Mouse (Mus musculus): Measurements from ENCODE around the gene Atg5.

Atg5 gene

DNA sequence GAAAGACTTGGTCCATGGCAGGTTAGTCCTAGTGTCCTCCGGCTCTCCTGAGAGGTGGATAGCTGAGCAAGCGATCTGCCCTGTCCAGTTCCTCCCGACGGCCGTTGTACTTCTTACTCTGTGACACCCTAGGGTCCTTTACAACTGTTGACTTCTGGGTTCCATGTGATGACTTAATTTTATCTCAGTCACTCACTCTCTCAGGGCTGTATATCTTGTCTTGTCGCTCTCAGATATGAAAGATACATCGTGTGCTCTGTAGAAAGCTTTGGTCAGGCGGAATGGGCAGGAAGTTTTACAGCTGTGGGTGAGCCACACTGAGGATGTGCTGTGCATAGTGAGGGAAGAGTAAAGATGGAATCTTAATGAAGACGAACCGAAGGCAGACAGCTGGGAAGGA is 86.2 kb downstream of the Atg5 start:
- DNase-seq, result no peak

DNA sequence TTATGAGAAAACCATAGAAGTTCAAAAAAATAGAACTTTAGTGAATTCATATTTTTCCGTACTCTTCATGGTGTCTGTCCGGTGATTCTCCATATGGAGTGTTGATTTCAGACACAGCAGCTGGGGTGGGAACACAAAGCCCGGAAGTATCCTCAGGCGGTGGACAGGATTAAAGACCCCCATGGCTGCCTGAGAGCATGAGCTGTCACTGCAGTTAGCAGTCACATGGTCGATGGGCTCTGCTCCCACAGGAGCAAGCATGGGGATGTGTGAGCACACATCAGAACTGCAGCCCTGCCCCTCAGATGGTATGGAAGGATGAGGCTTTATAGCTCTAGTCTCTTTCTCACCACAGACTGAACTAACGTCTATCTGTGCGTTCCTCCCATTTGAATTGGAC is 87.1 kb downstream of the Atg5 start:
- no peak for DNase-seq

DNA sequence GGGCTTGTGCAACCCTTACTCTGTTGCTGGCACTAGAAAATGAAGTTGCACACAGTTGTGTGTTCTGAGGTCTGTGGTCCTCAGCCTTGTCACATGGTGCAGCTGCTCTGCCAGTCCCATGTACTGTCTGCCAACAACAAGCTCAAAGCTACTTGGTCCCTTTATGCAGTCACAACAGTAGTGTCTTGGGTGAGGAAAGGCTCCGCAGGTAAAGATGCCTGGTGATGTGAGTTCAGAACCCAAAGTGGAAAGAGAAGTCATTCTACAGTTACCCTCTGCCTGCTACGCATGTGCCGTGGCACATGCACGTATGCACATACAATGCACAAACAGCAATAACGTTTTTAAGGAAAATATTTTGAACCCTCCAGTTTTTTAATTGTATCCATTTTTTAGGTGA is 88.5 kb downstream of the Atg5 start:
- DNase-seq, result no peak

DNA sequence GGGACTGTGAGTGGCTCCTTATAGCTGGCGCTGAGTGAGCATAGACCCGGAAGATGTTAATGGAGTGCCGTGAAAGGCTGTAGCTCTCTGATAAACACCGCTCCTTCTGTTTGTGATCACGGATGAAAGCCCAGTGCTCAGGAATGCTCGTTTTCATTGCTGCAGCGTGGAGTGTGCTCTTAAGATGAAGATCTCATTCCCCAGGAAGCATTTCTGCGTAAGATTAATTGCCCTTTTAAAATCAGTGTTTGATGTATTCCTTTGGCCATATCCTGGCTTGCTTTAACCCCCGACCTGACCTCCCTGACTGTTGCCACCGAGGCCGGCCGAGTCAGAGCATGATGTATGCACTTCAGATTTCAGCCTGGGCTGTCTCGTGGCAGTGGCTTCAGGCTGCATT is 89.2 kb downstream of the Atg5 start:
- peak; percentile 5 to 31 for DNase-seq

DNA sequence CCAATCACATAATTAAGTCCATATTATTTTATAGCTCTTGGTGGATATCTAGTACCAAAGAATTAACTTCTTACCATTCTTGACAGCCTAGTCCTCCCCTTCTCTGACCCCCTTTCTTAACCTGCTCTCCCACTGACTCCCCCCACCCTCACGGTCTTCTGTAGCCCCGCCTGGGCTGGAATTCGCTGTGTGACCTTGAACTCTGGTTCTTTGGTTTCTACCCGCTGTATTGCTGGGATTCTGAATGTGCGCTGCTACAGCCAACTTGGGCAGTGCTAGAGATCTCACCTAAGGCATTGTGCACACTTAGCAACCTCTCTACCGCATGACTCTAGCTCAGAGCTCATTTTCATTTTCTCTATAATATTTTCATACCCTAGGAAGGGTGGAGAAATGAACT is 90.7 kb downstream of the Atg5 start:
- no peak for DNase-seq

DNA sequence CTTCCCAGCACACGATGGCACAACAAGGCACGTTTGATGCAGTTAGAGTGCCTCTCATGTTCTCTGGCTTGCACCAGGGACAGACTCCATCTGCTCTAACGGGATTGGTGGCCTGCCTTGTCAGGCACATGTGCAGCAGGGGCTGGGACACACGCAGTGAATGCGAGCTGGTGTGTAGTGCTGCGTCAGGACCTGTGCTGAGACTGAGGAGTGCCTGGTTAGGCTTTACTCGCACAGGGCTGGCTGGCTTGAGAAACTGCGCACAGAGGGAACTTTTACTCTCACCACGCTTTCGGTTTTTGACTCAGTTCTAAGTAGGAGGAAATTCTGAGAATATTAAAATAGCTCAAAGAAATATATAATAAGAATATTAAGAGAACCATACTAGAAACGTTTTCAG is 92.5 kb downstream of the Atg5 start:
- no peak for DNase-seq

DNA sequence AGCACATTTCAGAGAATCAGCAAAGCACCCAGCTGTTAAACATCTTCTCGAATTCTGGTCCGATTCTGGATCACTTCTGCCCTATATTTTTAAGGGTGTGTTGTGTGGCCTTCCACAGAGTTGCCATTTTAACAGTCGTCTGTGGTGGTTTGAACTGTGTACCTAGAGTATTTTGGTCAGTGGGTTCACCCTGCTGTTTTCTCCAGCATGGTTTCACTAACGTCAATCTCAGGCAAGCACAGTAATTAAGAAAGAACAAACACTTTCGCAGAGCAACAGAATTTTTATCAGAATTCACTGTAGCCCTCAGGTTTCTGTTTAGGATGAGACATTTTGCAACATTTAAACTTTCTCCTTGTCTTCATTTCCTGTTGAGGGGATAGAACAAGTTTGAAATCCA is 94.3 kb downstream of the Atg5 start:
- DNase-seq, result no peak

DNA sequence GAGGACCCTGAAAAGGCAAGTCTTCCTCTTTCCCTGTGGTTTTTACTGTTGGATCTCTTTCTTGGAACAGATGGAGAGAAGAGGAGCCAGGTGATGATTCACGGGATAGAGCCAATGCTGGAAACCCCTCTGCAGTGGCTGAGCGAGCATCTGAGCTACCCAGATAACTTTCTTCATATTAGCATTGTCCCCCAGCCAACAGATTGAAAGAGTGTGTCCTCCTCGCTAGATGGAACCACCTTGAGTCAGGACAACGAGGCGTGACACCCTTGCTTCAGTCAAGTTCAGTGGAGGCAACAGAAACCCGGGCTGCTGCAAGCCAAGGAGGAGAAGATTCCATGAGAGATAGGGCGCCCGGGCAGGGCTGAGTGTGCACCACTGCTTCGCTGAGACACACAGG is 94.7 kb downstream of the Atg5 start:
- no peak for DNase-seq

DNA sequence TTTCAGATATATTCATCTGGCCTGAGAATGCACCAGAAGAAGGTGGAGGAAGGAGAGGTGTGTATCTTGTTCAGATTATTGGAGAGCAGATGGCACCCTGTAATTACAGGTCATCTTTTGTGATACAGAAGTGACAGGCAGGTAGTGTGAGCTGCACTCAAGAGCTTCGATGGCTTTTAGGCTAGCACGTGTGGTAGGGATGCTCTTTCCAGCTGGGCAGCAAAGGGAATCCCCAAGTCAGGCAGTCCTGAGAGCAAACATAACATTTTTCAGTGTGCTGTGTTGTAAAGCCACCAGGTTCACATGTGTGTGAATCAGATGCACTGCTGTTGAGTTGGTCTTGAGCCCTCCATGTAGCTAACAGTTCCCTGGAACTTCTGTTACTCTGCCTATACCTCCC is 98.0 kb downstream of the Atg5 start:
- no peak for DNase-seq

DNA sequence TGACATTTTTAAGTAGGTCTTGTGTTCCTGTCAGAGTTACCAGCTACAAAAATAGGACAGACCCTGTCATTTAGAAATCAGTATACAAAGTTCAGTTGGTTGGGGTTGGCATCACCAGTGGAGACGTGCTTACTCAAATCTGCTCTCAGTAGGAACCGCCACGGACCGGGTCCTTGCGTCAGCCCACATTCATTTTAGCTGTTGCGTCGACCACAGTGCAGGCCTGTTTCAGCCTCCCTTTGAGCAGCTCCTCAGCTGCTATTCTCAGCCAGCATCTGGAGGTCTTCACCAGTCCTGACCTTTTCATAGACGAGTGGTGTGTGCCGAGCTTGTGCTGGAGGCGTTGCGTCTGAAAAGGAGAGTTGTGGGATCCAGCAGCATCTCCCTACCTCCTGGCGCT is 98.9 kb downstream of the Atg5 start:
- no peak for DNase-seq

DNA sequence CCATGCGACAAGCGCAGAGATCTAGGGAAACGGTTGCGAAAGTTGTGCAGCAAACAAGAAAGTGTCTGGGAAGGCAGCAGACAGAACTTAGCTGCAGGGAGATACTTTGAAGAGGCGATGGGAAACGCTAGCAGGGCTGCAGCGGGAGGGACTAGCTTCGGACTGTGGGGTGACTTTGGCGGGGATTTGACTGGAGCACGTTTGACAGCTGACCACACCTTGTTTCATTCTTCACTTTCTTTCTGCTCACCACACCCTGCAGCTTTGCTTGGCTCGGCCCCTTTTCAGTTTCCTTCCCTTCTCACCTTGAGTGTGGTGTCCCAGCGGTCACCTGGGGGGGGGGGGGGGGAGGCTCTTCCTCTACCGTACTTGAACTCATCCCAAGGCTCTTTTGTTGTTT is 100.4 kb downstream of the Atg5 start:
- DNase-seq, result no peak

DNA sequence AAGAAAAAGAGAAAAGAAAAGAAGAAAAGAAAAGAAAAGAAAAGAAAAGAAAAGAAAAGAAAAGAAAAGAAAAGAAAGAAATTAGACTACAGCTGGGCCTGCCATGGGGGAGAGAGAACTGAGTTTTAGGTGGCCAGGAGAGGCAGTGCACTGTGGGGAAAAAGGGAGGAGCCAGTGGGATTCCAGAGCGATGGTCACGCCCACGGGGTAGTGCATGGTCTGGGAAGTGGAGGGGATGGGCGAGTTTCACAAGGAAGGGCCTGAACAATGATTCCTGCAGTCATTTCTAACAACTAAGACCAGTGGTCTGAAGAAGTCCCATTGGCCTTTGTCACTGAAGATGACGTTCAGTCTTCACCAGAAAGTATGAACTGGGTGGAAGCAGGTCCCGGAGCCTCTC is 102.5 kb downstream of the Atg5 start:
- DNase-seq, result no peak

DNA sequence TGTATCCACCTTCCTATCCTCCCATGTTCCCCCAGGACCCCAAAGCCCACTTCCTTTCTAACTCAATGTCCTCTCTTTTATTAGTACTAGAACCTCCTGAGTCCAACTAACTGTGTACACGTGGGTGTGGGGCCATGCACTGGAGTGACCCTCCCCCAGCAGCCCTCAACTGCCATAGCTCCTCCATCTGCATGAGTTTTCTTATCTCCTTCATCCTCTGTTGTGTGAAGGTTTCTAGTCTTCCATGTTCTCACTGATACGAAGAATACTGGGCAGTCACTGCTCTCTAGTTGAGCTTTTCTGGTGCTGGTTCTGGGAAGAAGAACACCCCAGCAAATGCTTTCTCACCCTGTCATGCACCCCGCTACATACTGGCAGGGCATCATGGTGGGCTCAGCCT is 104.1 kb downstream of the Atg5 start:
- DNase-seq, result no peak

DNA sequence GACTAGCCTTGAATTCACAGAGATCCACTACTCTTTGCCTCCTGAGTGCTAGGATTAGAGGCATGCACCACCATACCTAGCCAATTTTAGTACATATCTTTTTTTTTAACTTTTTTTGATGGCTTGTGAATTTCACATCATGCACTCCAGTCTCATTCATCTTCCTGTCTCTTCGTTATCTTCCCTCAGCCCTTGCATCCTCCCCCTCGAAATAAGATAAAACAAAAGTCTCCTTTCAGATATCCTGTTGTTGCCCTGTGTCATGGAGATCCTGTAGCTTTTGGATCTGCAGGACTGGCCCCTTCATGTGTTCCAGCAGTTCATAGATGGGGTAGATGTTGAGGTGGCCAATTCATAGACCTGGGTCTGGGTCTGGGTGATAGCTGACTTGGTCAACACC is 106.5 kb downstream of the Atg5 start:
- DNase-seq, result no peak

DNA sequence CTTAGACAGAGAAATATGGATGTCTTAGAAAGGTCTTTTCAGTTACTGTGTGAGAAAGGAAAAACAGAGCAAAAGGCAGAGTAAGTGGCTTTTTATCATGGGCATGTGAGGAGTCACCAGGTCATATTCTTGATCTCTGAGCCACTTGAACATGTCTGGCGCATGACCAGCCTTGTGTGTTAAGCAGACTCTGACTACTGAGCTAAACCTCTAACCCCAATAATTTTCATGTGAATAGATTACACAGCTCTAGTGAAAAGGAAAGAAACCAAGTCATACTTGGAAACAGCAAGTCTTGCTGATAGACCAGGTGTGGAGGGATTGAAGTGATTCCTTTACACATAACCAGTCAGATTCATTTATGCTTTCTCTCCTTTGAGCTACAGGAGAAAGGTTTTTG is 107.3 kb downstream of the Atg5 start:
- no peak for DNase-seq

DNA sequence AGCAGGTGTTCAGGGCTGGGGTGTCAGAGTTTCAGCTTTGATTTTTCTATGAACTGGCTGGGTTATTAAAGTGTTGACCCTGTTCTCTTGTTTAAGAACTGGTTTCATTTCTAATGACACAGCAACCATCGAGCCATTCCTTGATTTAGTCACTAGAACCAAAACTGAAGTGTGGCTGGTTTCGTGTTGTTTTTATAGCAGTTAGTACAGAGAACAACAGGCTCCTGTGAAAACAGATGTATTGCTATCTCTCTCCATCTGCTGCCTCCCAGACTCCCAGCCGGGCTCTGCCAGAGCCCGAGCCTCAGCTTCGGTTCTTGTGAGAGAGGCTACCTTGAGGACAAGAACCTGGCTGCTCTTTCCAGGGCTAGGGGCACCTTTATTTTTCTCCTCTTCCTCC is 109.7 kb downstream of the Atg5 start:
- no peak for DNase-seq

DNA sequence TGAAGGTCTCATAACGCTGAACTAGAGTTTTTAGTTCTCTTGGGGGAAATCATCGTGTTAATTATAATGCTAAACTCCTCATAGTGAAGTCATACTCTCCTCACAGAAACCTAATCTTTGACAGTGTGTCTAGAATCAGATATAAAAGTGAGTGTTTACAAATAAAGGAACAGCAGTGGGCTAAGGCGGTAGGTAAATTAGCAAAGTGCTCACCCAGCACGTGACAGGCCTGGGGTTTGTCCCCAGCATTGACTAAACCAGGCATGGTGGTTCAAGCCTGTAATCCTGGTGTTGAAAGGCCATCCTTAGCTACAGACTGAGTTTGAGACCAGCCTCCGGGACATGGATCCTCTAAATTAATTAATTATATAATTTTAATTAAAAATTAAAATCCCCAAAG is 110.2 kb downstream of the Atg5 start:
- no peak for DNase-seq

DNA sequence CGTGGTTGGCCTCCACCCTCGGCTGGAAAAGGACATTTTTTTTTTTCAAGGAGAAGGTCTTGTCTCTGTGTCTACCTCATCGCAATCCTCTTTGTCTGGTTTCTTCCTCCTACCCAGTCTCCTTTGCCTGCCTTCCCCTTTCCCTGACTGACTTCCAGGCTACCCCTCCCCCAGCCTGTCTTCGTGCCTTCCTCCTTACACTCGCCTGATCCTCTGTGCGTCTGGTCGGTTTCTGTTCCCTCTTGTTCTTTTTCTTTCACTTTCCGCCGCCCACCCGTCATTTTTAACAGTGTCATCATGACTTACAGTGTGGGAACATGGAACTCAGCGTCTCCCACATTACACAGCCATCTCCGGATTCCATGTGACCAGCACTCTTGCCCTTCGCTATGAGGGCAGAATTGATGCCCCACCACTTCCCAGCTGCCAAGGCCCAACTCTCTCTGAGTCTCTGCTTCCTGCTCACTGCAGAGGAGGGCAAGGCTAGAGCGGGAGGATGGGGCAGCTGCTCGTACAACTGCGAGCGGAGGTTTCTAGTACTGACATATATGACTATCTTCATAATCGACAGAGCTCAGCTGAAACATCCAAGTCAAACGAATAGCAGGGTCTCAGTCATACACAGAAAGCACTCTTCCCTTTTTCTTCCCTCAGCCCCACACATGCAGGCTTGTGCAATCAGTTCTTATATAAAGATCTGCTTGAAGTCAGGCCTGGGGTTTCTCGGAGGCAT is 112.5 kb downstream of the Atg5 start:
- peak; percentile 37 to 60 for DNase-seq

DNA sequence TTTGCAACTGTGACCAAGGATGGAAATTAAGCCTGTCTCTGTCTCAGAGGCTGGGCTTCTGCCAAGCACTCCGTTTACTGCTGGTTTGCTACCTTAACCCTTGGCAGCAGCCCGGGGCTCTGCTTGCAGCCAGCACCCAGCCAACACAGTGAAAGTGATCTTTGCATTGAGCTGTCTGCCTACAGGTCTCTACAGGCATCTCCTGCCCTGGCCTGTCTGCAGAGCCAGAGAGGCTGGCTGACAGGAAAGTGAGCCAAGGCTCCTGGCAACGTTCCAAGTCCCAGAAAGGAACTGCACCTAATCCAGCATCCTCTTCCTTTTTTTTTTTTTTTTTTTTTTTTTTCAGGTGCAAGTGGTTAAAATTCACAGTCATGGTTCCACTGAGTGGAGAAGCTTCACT is 113.2 kb downstream of the Atg5 start:
- peak; percentile 65 to 82 for DNase-seq

DNA sequence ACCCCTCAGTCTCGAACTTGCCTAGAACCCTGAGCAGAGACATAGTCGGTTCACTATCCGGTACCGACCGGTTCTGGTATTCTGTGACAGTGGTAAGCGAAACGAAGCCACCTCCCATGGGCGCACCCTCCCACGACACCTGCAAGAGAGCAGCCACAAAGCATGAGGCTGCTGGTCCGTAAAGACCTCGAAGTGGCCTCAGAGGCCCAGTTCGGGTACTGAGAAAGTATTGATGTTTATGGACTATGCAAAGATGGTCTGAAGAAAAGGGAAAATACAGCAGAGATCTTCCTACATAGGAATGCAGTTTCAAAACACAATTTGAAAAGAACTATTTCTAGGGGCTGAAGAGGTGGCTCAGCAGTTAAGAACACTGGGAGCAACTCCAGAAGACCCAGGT is 113.8 kb downstream of the Atg5 start:
- DNase-seq, result no peak

DNA sequence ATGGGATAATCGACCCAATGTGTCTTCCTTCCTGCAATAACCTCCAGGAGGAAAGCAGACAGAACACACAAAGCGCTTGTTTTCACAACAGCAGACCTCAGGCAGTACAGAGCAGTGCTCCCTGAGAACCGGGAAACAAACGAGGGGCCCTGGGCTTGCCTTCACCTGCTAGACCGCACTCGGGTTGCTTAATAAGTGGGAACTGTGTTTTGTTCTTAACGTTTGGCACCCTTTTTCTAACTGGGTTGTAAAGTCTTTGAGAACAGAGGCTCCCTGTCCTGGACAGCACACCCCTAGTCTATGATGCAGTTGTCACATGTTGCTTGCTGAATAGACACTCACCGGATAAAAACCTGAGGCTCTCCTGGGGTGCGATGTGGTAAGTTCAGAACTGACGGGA is 115.1 kb downstream of the Atg5 start:
- DNase-seq, result no peak

DNA sequence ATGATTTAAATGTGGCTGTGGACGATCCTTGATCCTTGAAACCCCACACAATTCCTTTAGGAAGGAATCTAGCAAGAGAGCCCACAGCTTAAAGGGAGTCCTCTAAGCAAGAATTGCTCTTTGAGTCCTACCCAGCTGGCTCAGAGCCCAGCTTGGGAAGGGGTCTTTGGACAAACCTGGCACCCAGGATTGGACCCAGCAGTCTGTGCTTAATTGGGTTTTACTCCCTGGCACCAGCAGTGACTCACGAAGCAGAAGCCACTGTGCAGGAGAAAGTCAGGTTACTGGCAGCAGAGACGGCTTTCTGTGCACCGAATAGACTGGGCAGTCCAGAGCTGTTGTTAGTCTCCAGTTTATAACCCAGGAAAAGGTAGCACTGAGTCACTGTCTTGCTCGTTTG is 117.1 kb downstream of the Atg5 start:
- no peak for DNase-seq

DNA sequence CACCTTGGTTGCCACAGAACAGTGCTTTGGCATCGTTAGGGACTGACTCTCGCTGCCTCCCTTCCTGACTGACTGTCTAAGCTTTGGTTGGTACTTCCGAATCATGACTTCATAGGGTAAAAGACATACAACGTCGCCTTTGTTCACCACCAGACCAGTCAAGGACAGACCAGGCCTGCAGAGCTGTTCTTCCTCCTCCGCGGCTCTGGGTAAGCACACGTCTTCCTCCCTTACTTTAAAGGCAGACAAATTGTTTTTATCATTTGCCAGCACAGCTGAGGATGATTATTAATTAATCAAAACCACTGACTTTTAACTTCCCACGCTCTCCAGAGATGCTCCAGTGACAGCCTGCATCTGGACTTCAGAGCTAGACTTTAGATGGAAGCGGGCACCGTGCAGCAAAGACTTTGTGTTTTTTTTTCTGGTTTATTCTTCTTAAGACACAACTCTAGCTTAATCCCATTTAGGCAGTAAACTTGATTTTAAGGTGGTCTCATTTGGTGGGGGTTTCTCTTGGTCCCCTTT is 120.6 kb downstream of the Atg5 start:
- no peak for DNase-seq

DNA sequence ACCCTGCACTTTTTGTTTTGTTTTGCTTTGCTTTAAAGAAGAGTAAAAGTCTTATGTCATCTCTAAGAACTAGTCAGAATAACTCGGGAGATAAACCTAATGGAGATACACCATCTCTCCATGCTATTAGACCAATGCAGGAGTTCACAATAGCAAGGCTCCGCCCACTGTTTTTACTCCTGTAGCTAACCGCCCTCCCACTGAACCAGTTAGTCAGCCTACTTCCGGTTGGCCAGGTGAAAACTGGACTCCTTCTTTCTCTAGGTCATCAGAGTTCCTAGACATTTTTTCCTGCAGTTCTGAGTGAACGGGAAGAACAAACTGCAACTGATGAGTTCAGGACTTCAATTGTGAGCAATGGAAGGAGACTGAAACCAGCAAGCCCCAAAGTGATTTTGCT is 122.1 kb downstream of the Atg5 start:
- no peak for DNase-seq

DNA sequence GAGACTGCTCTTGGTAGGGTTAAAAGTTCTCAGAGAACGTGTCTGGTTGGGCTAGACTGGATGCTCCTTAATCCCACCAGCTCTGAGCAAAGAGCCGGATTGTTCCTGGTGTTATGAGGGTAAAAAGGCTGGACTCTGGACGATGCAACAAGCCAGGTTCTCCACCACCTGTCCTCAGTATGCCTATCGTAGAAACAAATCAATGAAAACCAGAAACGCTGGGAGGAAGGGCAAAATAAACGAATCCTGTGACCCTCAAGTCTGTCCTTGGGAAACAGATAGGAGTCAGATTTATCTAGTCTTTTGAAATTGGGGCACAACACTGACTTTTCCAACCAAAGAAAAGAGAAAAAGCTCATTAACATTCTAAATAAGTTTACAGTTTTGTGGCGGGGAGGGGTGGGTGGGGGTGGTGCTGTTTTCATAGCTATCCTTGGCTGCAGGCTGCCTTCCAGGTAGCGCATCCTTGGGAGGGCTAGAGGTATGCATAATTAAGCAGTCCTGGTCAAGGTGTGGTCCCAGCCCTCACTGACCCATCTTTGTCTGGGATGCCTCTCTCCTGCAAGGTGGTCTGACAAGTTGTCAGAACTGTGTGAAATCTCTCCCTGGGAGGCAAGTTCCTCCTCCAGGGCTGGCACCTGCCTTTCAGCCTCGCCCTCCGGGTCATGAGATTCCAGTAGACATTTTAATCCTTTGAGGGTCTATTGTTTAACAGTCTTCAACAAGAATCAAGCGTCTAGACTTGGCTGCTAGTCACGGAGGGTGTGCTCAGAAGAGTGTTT is 123.5 kb downstream of the Atg5 start:
- DNase-seq, result no peak
